Mouse (Mus musculus) liver, embryonic 14.5 days (tissue): ENCODE measurements around the gene Gm21974. TPM values are rescaled to one million over a fixed set of nuclear protein-coding genes. Genes with fewer than 3 reads are reported as not detected.

Experiments
- ATAC-seq: fragments of 200-750 bp; cut with Nextera tagmentation; 2 replicates; pipeline ENCODE4 v1.8.0; 2017; ENCODE audit warnings: moderate number of reproducible peaks, mild to moderate bottlenecking, moderate library complexity; ENCODE audit not compliant: insufficient read depth
- DNase-seq, 3 experiments: peaks; one replicate each; pipeline ENCODE4 v3.0.0-alpha.2; 2012 to 2013; ENCODE audit warnings: low read depth in 3 of 3, low spot score in 3 of 3
- H3K27ac ChIP-seq: fragments of 300-500 bp; sonication (generic); 2 replicates; pipeline ENCODE4 v1.5.1; 2014; ENCODE audit warnings: moderate library complexity, mild to moderate bottlenecking, control low read depth, inconsistent platforms
- H3K27me3 ChIP-seq: fragments of 300-500 bp; sonication (generic); 2 replicates; pipeline ENCODE4 v1.6.1; 2014; ENCODE audit warnings: mild to moderate bottlenecking, low read length, moderate library complexity; ENCODE audit not compliant: control insufficient read depth, insufficient read depth
- H3K36me3 ChIP-seq: fragments of 300-500 bp; sonication (generic); replicated peaks from 2 replicates; pipeline ENCODE4 v1.6.1; 2014; ENCODE audit warnings: low read depth; ENCODE audit not compliant: control insufficient read depth, insufficient read depth
- H3K4me1 ChIP-seq, 2 experiments: fragments of 200-500 bp in 1 of 2; fragments of 300-500 bp in 1 of 2; sonication (generic) in 1 of 2; replicated peaks; 2 replicates each; pipeline ENCODE4 v1.6.1; 2012 to 2014; ENCODE audit warnings: antibody characterized with exemption in 1 of 2, inconsistent platforms in 1 of 2, low read length in 1 of 2; ENCODE audit not compliant: control insufficient read depth in 2 of 2, insufficient read depth in 2 of 2
- H3K4me2 ChIP-seq: fragments of 300-500 bp; sonication (generic); 2 replicates; pipeline ENCODE4 v1.6.1; 2014; ENCODE audit warnings: low read depth, mild to moderate bottlenecking, control low read depth, moderate library complexity
- H3K4me3 ChIP-seq, 2 experiments: fragments of 200-500 bp in 1 of 2; fragments of 300-500 bp in 1 of 2; sonication (generic) in 1 of 2; 2 replicates each; pipeline ENCODE4 v1.5.1; 2012 to 2014; ENCODE audit warnings: low read depth in 2 of 2, low read length in 2 of 2, mild to moderate bottlenecking in 2 of 2, control low read depth in 1 of 2, inconsistent platforms in 1 of 2, moderate library complexity in 1 of 2; ENCODE audit not compliant: insufficient read depth in 1 of 2
- H3K9ac ChIP-seq: fragments of 300-500 bp; sonication (generic); replicated peaks from 2 replicates; pipeline ENCODE4 v1.6.1; 2014; ENCODE audit warnings: mild to moderate bottlenecking, control low read depth, moderate library complexity
- H3K9me3 ChIP-seq: fragments of 300-500 bp; sonication (generic); 2 replicates; pipeline ENCODE4 v1.6.1; 2016; ENCODE audit warnings: low read length, mixed read lengths; ENCODE audit not compliant: control insufficient read depth
- CTCF ChIP-seq: IDR thresholded peaks from 2 replicates; pipeline ENCODE4 v1.5.1; 2016; ENCODE audit warnings: antibody characterized with exemption, low read depth, control low read depth
- EP300 ChIP-seq: IDR thresholded peaks from 2 replicates; pipeline ENCODE4 v1.6.1; 2016; ENCODE audit warnings: antibody characterized with exemption, low read depth
- WGBS: fragments of 180-500 bp; shearing (Covaris S2); extraction: QIAGEN DNeasy Blood & Tissue Kit; methylation state at CpG from one replicate; pipeline ENCODE4 v1.1.7; 2014; ENCODE audit not compliant: insufficient replicate concordance; 5-methylcytosine and 5-hydroxymethylcytosine counted together
- polyA plus RNA-seq, 2 experiments: library from polyadenylated mRNA; depleted of rRNA in 1 of 2; stranded (reverse) in 1 of 2; unstranded in 1 of 2; fragments of >200 nt; fragmentation: Nextera tagmentation in 1 of 2; extraction: Ambion mirVana in 1 of 2; gene quantifications; 2 replicates each; pipeline versions ENCODE4 v1.2.1 to v1.2.3; 2012 to 2014

Gm21974 gene
- polyA plus RNA-seq, 2 experiments = not detected

DNA sequence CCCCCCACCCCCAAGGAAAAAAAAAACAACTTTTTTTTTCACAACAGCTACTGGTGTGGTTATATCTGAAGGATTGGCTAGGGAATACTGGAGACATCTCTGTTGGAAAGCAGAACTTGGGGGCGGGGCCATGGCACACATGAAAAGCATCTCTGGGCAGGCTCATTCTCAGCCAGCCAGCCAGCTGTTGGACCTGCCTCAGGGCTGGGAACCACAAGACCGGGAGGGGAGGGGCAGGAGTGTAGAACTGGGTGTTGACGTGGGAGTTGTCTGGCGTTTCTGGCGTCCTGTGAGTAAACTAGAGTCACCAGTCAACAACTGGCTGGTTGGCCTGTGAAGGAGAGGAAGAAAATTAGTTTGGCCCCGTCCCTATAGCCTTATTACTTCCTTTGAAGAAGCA lies 9.3 kb downstream of the Gm21974 start:
- no peaks in the 10 kb centered on the region for H3K27me3 ChIP-seq
- no peak for TF ChIP-seq CTCF
- TF ChIP-seq EP300 = no peak
- no peak overlapping the region for H3K27ac ChIP-seq
- H3K9me3 ChIP-seq = peaks cover 11% of the 10 kb centered on the region
- peaks cover 36% of the 10 kb centered on the region for H3K36me3 ChIP-seq
- 40% methylated on average over 6 of the region's 6 CpGs for WGBS
- DNase-seq (no peak), ATAC-seq (no peak)
- no peaks in the 10 kb centered on the region for H3K4me1 ChIP-seq
- no peak overlapping the region for H3K4me2 ChIP-seq
- H3K9ac ChIP-seq = no peak overlapping the region
- no peak overlapping the region for H3K4me3 ChIP-seq

DNA sequence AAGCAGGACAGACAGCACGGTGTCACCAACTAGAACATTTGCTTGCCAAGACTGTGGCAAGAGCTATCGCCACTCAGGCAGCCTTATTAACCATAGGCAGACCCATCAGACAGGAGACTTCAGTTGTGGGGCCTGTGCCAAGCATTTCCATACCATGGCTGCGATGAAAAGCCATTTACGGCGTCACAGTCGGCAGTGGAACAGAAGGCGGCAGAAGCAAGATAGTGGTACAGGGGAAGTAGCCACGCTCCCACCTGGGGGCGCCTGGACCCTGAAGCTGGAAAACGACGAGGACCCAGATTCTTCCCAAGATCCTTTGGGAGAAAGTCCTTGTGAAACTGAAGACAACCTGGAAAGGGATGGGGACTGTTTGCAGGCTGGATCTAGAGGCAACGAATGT lies 14.8 kb downstream of the Gm21974 start:
- no peak for ATAC-seq
- H3K9ac ChIP-seq = no peak overlapping the region
- H3K36me3 ChIP-seq = peaks cover 56% of the 10 kb centered on the region
- peaks cover 2 to 3% of the 10 kb centered on the region in 2 experiments for H3K4me1 ChIP-seq
- H3K4me2 ChIP-seq = no peak overlapping the region
- TF ChIP-seq EP300 (no peak), CTCF (no peak)
- no peak for DNase-seq
- peaks cover 32% of the 10 kb centered on the region for H3K9me3 ChIP-seq
- no peak overlapping the region for H3K27ac ChIP-seq
- no peaks in the 10 kb centered on the region for H3K27me3 ChIP-seq
- H3K4me3 ChIP-seq = no peak overlapping the region
- WGBS = 88% methylated on average over 12 of the region's 12 CpGs

DNA sequence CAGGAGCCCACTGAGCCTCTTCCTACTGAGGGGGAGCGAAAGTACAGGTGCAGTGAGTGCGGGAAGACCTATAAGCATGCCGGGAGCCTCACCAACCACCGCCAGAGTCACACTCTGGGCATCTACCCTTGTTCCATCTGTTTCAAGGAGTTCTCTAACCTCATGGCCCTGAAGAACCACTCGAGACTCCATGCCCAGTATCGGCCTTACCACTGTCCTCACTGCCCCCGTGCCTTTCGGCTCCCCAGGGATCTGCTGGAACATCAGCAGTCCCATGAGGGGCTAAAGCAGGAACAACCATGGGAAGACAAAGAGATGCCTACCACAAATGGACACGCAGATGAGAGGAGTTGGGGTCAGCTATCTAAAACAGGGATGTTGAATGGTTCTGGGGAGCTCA lies 16.0 kb downstream of the Gm21974 start:
- peaks cover 56% of the 10 kb centered on the region for H3K36me3 ChIP-seq
- peaks cover 32% of the 10 kb centered on the region for H3K9me3 ChIP-seq
- peaks cover 7 to 8% of the 10 kb centered on the region in 2 experiments for H3K4me1 ChIP-seq

DNA sequence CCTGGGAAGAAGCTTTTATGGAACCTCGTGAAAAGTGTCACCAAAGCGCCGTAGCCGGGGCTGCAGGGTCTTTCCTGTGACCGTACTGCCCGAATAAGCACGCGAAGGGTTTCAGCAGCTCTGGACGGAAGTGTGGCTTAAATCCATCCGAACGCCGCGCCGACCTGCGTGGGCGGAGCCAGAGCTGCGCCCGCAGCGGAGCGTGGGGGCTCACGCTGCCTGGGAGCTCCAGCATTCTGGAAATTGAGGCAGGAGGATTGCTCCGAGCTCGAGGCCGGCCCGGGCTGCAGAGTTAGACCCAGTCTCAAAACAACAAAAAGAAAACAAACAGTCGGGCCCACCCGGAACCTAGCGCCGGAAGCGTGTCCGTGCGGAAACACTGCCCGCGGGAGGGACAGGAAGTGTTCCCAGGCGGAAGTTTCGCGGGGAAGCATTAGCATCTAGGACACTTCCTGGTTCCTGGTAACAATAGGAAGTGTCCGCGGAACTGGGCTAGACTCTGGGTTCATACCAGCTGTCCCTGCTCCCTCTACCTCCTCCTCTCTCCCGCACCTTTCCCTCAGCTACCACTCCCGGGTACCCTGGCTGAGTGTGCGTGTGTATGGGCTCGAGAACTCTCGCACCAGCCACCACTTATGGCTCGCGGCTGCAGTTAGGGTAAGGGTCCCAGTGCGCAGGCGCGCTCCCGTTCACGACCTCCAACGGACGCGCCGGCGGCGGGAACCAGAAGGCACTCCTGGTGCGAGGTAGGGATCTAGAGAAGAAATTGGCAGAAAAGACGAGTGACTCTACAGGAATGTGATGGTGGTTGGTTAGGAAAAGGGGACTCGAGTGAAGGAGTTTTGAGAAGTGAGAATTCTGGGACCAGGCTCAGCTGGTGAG lies 18.5 kb downstream of the Gm21974 start, which contains the start of gene Zfp668:
Gene Zfp668, minus strand, starts transcription at position 362 of the 882 bp plus-strand sequence.
- peak; percentile 91 to 92 (median 91) for DNase-seq
- peak within 1 kb of the TSS; percentile 98 for H3K4me2 ChIP-seq
- peaks cover 2% of the 10 kb centered on the region; the same call in 1 of the 2 replicates for H3K27me3 ChIP-seq
- TF ChIP-seq CTCF (no peak), EP300 (no peak)
- H3K9me3 ChIP-seq = peaks cover 26% of the 10 kb centered on the region
- H3K4me3 ChIP-seq = peak within 1 kb of the TSS; percentile 87 to 90
- H3K9ac ChIP-seq = peak within 1 kb of the TSS; percentile 88
- WGBS = under 1% methylated on average over 60 of the region's 60 CpGs
- peak within 1 kb of the TSS; percentile 83 for H3K27ac ChIP-seq
- H3K36me3 ChIP-seq = peaks cover 35% of the 10 kb centered on the region
- ATAC-seq = peak; percentile 75
- peaks cover 13 to 16% of the 10 kb centered on the region in 2 experiments for H3K4me1 ChIP-seq

More for the DNA sequence above, 16.0 kb downstream of the Gm21974 start:
- WGBS = 91% methylated on average over 9 of the region's 9 CpGs
- Histone ChIP-seq H3K27ac (no peak overlapping the region), H3K4me2 (no peak overlapping the region), H3K27me3 (peaks cover 2% of the 10 kb centered on the region; the same call in 1 of the 2 replicates), H3K4me3 (no peak overlapping the region), H3K9ac (no peak overlapping the region)
- TF ChIP-seq EP300 = no peak
- no peak for TF ChIP-seq CTCF
- DNase-seq (no peak), ATAC-seq (no peak)

DNA sequence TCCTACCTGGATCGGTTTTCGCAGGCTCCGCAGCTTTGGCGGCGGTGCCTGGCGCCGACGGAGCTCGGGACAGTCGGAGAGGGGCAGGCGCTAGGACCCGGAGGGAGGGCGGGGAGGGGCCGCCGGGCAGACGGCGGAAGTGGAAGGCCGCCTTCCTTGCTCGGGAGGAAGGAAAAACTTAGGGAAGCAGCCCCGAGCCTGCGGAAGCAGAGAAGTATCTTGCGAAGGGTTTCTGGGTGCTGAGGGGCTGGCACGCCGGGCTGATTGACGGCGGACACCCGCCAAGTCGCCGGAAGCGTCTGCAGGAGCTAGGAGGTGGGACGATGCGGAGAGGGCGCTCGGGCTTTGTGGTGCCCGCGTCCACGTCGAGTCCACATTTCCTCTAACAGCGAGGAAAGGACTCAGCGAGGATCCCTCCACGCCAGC lies 19.2 kb downstream of the Gm21974 start, which contains the start of gene Zfp646:
Gene Zfp646, plus strand, starts transcription at position 181 of the 426 bp plus-strand sequence.
- Histone ChIP-seq H3K9ac (peak within 1 kb of the TSS; percentile 88), H3K4me2 (peak within 1 kb of the TSS; percentile 98), H3K36me3 (peaks cover 29% of the 10 kb centered on the region), H3K4me1 (peaks cover 13 to 17% of the 10 kb centered on the region in 2 experiments), H3K9me3 (peaks cover 22% of the 10 kb centered on the region), H3K27me3 (peaks cover 2% of the 10 kb centered on the region; the same call in 1 of the 2 replicates), H3K4me3 (peak within 1 kb of the TSS; percentile 87 to 90), H3K27ac (peak within 1 kb of the TSS; percentile 83)
- DNase-seq (peak; percentile 73 to 77 (median 73)), ATAC-seq (peak; percentile 83)
- under 1% methylated on average over 41 of the region's 41 CpGs for WGBS
- TF ChIP-seq EP300 (no peak), CTCF (no peak)
